Mouse (Mus musculus) stomach, postnatal 0 days (tissue): ENCODE measurements around the gene Ube4b.

Experiments
- CTCF ChIP-seq: IDR thresholded peaks from 2 replicates; pipeline ENCODE4 v1.5.1; 2016; ENCODE audit warnings: antibody characterized with exemption, low read depth, mild to moderate bottlenecking, moderate library complexity
- EP300 ChIP-seq: optimal IDR thresholded peaks from 2 replicates; pipeline ENCODE3; 2016; ENCODE audit warnings: antibody characterized with exemption

DNA sequence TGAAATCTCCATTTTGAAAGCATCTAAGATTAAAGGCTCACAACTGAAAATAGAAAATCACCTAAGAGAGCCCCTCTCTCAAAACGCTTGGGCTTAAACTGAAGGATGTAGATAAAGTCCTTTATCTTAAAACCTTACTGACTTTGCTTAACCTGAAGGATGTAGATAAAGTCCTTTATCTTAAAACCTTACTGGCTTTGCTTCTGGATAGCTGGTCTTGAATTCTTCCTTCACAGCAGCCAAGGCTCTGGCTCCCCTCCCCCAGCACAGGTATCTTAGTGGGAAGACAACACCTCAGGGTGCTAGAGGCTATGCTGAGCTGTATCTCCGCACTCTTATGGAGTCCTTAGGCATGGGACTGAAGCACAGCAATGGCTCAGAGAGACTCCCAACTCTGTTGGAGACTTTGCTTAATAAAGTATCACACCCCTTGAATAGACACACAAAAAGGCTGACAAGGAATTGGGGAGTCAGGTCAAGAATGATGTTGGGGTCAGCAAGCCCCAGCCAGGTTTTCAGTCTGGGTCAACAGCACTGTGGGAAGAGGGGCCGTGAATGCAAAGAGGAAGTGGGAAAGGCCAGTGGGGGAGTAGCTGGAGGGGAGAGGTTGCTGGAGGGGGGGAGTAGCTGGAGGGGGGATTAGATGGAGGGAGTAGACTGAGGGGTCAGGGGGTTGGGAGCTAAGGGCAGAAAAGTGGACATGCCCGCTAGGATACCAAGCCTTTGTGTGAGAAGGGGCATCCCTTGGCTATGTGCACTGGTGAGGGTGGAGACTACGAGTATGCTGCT lies 86.9 kb downstream of the Ube4b start:
- TF ChIP-seq CTCF (no peak), EP300 (no peak)
